Mouse (Mus musculus) limb, embryonic 15.5 days (tissue): Measurements from ENCODE around the gene Srp54a. TPM values are rescaled to one million over a fixed set of nuclear protein-coding genes. Genes with fewer than 3 reads are reported as not detected.
A peak's percentile ranks its signal among the peaks of the same experiment; 100 is the strongest.
"Not testable (repeated sequence)": the region's sequence is repeated elsewhere in the genome, so short reads cannot be mapped to it uniquely, and the experiment has no call there.

ENCODE experiments used
- ATAC-seq: fragments of 200-750 bp; cut with Nextera tagmentation; 2 replicates; pipeline ENCODE4 v1.8.0; 2017; ENCODE audit warnings: low read depth, moderate TSS enrichment; ENCODE audit not compliant: insufficient number of reproducible peaks, low FRiP score, low TSS enrichment
- H3K27ac ChIP-seq: fragments of 300-500 bp; sonication (generic); 2 replicates; pipeline ENCODE4 v1.5.1; 2015; ENCODE audit warnings: moderate library complexity, mild to moderate bottlenecking, inconsistent platforms
- H3K27me3 ChIP-seq: fragments of 300-500 bp; sonication (generic); 2 replicates; pipeline ENCODE4 v1.6.1; 2015; ENCODE audit warnings: inconsistent platforms
- H3K36me3 ChIP-seq: fragments of 300-500 bp; sonication (generic); 2 replicates; pipeline ENCODE4 v1.6.1; 2015; ENCODE audit warnings: inconsistent platforms
- H3K4me1 ChIP-seq: fragments of 300-500 bp; sonication (generic); 2 replicates; pipeline ENCODE4 v1.6.1; 2015; ENCODE audit warnings: inconsistent platforms
- H3K4me2 ChIP-seq: fragments of 300-500 bp; sonication (generic); 2 replicates; pipeline ENCODE4 v1.6.1; 2015; ENCODE audit warnings: mild to moderate bottlenecking, inconsistent platforms
- H3K4me3 ChIP-seq: fragments of 300-500 bp; sonication (generic); 2 replicates; pipeline ENCODE4 v1.5.1; 2015; ENCODE audit warnings: mild to moderate bottlenecking, inconsistent platforms
- H3K9ac ChIP-seq: fragments of 300-500 bp; sonication (generic); 2 replicates; pipeline ENCODE4 v1.6.1; 2015; ENCODE audit warnings: inconsistent platforms
- H3K9me3 ChIP-seq: fragments of 300-500 bp; sonication (generic); 2 replicates; pipeline ENCODE4 v1.6.1; 2016; ENCODE audit warnings: inconsistent platforms
- WGBS: fragments of 180-500 bp; shearing (Covaris S2); methylation state at CpG from one replicate; pipeline ENCODE4 v1.1.7; 2015; 5-methylcytosine and 5-hydroxymethylcytosine counted together
- polyA plus RNA-seq: library from polyadenylated mRNA; unstranded; fragments of >200 nt; fragmentation: Nextera tagmentation; extraction: Ambion mirVana; gene quantifications from 2 replicates; pipeline ENCODE4 v1.2.1, GENCODE M21; 2015

Srp54a gene
- polyA plus RNA-seq, 1 experiment from 2014 or later, result 196 TPM

DNA sequence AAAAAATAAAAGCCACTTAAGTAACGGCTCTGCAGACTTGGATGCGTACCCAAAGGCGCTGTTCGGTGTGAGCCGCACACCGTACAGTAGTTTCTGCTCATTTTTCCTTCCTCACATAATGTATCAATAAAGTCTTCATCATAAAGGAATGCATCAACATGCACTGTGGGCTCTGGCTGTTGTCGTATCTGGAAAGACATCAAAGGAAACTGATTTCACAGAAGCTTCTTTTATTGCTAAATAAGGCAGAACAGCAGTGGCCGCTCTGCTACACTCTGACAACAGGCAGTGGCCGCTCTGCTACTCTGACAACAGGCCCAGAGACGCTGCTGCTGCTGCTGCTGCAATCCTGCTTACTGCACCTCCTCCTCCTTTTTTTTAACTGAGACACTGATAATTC, 19.1 kb upstream of the Srp54a start:
- Histone ChIP-seq H3K9ac (no peak overlapping the region), H3K9me3 (no peaks in the 10 kb centered on the region), H3K4me2 (no peak overlapping the region), H3K4me3 (no peak overlapping the region), H3K36me3 (peaks cover 5% of the 10 kb centered on the region; the same call in 1 of the 2 replicates), H3K27ac (no peak overlapping the region), H3K27me3 (no peaks in the 10 kb centered on the region), H3K4me1 (no peaks in the 10 kb centered on the region; the same call in 1 of the 2 replicates)
- 52% methylated on average over 10 of the region's 10 CpGs for WGBS
- no peak for ATAC-seq

DNA sequence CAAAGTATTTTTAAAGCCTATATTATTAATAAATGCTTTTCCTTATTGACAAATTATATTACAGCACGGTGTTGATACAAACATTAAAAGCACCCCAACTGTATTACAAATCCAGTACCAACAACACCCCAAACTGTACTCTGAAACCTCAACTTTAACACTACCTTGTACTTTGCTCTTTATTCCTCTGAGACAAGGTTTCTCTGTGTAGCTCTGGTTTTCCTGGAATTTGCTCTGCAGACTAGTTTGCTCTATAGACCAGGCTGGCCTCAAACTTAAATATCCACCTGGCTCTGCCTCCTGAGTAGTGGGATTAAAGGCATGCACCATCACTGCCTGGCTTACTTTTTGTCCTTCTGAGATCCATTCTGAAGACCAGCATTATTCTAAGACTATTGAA, 17.9 kb upstream of the Srp54a start:
- Histone ChIP-seq H3K4me3 (no peak overlapping the region), H3K27me3 (no peaks in the 10 kb centered on the region), H3K27ac (no peak overlapping the region), H3K9ac (no peak overlapping the region), H3K9me3 (no peaks in the 10 kb centered on the region), H3K4me1 (no peaks in the 10 kb centered on the region; the same call in 1 of the 2 replicates), H3K4me2 (no peak overlapping the region), H3K36me3 (peaks cover 5% of the 10 kb centered on the region; the same call in 1 of the 2 replicates)
- ATAC-seq, result no peak
- 80% methylated on average over 1 of the region's 1 CpGs for WGBS

DNA sequence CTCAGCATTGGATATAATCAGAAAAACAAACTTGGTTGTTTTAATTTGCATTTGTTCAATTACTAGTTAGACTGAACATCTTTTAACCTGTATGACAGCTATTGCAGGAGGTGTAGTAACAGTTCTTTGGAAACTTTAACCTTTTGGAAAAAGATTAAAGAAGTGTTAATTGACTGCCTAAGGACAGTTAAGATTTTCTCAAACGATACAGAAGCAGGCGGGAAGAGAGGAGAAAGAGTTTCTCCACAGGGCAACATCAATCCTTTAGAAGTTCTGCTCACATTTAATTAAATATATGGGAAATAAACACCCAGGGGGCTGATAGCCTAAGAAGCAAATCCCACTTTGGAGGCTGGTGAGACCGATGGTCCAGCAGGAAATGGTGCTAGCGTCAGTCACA, 7.6 kb upstream of the Srp54a start:
- Histone ChIP-seq H3K4me1 (no peaks in the 10 kb centered on the region), H3K36me3 (no peaks in the 10 kb centered on the region), H3K27ac (no peak overlapping the region), H3K9ac (no peak overlapping the region), H3K27me3 (no peaks in the 10 kb centered on the region), H3K9me3 (no peaks in the 10 kb centered on the region), H3K4me2 (no peak overlapping the region), H3K4me3 (no peak overlapping the region)
- no peak for ATAC-seq
- WGBS, result 31% methylated on average over 4 of the region's 4 CpGs

DNA sequence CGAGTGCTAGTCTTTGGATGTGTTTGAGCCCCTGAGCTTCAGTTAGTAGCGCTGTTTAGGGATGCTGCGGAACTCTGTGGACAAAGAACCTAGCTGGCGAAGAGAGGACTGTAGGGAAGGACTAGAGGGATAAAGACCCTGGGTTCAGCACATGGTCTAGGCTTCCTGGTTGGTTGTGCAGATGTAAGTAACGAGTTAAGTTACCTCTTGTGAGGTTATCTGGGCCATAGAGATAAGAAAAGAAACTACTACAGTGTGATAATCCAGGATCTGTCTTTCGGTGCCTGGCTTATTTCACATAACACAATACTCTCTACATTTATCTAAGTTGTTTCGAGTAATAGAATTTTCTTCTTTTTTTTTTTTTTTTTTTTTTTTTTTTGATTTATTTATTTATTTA, 6.4 kb upstream of the Srp54a start:
- no peak for ATAC-seq
- Histone ChIP-seq H3K4me1 (no peaks in the 10 kb centered on the region), H3K9ac (no peak overlapping the region), H3K9me3 (no peaks in the 10 kb centered on the region), H3K27me3 (no peaks in the 10 kb centered on the region), H3K27ac (no peak overlapping the region), H3K4me3 (no peak overlapping the region), H3K36me3 (no peaks in the 10 kb centered on the region), H3K4me2 (no peak overlapping the region)
- WGBS, result 95% methylated on average over 7 of the region's 7 CpGs

DNA sequence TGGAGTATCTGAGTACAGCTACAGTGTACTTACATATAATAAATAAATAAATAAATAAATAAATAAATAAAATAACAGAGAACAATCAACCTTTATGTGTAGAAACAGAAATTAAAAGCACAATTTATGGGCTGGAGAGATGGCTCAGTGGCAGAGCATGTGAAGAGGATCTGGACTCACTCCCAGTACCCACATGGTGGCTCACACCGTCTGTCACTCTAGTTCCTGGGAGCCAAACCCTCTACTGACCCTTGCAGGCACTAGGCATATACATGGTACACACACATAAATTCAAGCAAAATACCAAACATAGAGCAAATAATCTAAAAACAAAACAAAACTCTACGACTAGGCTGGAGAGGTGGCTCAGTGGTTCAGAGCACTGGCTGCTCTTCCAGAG, 4.8 kb upstream of the Srp54a start:
- no peak overlapping the region for H3K9ac ChIP-seq
- no peak for ATAC-seq
- no peaks in the 10 kb centered on the region for H3K9me3 ChIP-seq
- no peaks in the 10 kb centered on the region for H3K27me3 ChIP-seq
- H3K4me1 ChIP-seq, result no peaks in the 10 kb centered on the region
- 95% methylated on average over 2 of the region's 2 CpGs for WGBS
- H3K4me2 ChIP-seq, result no peak overlapping the region
- no peak overlapping the region for H3K4me3 ChIP-seq
- no peak overlapping the region for H3K27ac ChIP-seq
- no peaks in the 10 kb centered on the region for H3K36me3 ChIP-seq

DNA sequence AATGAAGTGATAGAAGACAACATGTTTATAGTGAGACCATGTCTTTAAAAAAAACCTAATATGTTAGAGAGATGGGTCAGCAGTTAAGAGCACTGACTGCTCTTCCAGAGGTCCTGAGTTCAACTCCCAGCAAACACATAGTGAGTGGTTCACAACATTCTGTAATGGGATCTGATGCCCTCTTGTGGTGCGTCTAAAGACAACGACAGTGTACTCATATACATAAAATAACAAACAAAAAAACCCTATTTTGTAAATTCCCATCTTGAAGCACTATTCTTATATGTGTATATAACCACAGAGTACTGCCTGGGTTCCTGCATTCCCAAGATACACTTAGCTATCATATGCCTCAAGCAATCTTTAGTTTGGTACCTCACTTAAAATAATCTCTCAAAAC, 1.4 kb upstream of the Srp54a start:
- not testable (repeated sequence) for H3K9ac ChIP-seq, H3K27me3 ChIP-seq, ATAC-seq, H3K36me3 ChIP-seq, H3K9me3 ChIP-seq, H3K4me3 ChIP-seq, H3K27ac ChIP-seq, H3K4me2 ChIP-seq, H3K4me1 ChIP-seq
- 46% methylated on average over 2 of the region's 2 CpGs for WGBS

DNA sequence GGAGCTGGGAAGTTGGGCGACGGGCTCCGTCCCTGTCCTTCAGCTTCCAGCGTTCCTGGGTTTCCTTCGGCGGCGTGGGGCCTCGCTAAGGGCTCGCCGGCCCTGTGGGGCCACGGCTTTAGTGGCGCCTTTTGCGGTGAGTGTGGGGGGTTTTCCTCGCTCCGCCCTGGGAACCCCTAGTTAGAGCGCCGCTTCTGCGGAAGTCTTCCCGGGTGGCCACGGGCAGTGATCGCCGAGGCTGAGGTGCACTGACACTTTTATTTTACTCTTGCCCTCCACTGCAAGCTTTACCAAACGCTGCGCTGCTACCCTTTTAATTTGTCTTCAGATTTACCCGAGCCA, 510 bp downstream of the Srp54a start:
- under 1% methylated on average over 25 of the region's 25 CpGs for WGBS
- ATAC-seq, result peak; percentile 55
- H3K4me1 ChIP-seq, H3K9me3 ChIP-seq, H3K27me3 ChIP-seq, H3K36me3 ChIP-seq: not testable (repeated sequence)
- Histone ChIP-seq H3K9ac (peak overlapping the region; percentile 82), H3K27ac (peak overlapping the region; percentile 92), H3K4me3 (peak overlapping the region; percentile 70), H3K4me2 (peak overlapping the region; percentile 36)

DNA sequence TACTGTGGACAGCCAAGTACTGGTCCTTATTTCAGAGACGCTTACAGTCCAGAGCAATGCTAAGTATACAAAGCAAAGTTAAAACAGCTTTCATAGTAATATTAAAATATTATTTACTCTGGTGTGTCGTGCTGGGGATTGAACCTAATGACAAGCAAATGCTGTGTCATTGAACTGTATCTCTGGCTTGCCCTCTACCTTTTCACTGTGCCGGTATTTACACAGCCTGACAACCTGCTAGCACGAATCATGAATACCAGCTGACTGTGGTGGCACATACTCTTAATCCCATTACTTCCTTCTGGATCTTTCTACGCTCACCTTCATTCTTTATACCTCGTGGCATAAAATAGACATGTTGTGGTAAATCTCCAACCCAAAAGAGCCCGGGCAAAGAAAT, 12.1 kb downstream of the Srp54a start:
- not testable (repeated sequence) for H3K4me2 ChIP-seq, H3K4me1 ChIP-seq, H3K4me3 ChIP-seq, H3K27ac ChIP-seq, H3K9ac ChIP-seq, ATAC-seq, H3K36me3 ChIP-seq, H3K27me3 ChIP-seq, H3K9me3 ChIP-seq
- WGBS, result 94% methylated on average over 2 of the region's 7 CpGs

DNA sequence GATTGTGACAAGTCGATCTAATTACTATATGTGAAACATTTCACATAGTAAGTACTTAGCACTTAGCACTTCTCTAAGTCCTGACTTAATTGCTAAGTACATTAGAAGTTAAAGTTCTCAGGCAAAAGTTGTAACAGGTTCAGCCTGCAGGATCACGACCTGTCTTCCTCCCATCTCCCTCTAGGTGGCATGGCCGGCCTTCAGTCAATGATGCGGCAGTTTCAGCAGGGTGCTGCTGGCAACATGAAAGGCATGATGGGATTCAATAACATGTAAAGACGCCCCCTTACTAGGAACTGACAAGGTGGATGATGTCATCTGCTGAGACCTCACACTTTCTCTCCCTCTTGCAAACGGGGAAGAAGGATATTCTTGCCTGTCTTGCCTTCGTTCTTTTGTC, 32.6 kb downstream of the Srp54a start:
- not testable (repeated sequence) for H3K36me3 ChIP-seq, H3K9me3 ChIP-seq, H3K4me2 ChIP-seq, H3K27me3 ChIP-seq, ATAC-seq, H3K4me1 ChIP-seq, H3K27ac ChIP-seq, H3K9ac ChIP-seq, H3K4me3 ChIP-seq
- WGBS, result no CpG with 5 or more reads among the region's 7 CpGs

DNA sequence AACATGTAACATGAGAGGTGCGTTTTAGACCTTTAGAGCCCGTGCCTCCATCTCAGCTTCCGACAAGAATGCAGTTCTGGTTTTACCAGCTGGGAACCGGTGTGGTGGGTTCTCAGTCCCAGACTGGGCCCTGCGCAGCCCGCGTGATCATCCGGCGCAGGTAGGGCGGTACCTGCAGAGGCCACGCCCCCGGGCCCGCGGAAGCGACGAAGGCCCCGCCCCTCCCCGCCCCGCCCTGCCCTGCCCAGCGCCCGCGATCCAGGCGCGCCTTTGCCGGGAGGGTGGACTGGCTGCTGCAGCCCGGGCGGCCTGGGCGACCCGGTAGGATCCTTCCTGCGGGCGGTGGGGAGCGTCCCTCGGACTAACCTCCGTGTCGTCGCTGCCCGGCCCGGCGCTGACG, 44.2 kb downstream of the Srp54a start, which contains the start of gene Fam177a:
Gene Fam177a (plus strand): TSS at position 228 of the 400 bp plus-strand sequence.
- H3K4me1 ChIP-seq, H3K27ac ChIP-seq, H3K4me3 ChIP-seq, H3K9ac ChIP-seq, H3K9me3 ChIP-seq, H3K4me2 ChIP-seq, H3K36me3 ChIP-seq, H3K27me3 ChIP-seq: not testable (repeated sequence)
- ATAC-seq, result peak; percentile 93
- WGBS, result no CpG with 5 or more reads among the region's 40 CpGs

DNA sequence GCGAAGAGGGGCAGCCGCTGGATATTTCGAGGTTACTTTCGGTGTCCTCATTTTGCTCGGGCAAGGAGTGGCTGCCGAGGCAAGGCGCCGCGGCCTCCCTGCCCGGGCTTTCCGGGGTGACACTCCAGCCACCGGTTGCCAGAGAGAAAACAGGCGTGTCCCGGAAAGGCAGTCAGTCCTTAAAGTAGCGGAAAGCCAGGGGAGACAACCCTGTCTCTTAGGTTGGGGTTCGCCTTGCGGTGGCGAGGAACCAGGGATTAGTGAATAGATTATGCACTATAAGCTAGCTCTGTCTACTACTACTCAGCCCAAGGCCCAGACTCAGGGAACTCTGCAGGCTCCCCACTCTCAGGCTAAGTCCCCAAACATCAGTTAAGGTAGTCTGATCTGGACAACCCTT, 44.7 kb downstream of the Srp54a start:
- not testable (repeated sequence) for H3K27ac ChIP-seq, H3K4me2 ChIP-seq, H3K4me3 ChIP-seq, H3K9me3 ChIP-seq, H3K9ac ChIP-seq, H3K4me1 ChIP-seq, H3K27me3 ChIP-seq, H3K36me3 ChIP-seq
- WGBS, result no CpG with 5 or more reads among the region's 18 CpGs
- ATAC-seq, result peak; percentile 37; the same call in 1 of the 2 replicates

DNA sequence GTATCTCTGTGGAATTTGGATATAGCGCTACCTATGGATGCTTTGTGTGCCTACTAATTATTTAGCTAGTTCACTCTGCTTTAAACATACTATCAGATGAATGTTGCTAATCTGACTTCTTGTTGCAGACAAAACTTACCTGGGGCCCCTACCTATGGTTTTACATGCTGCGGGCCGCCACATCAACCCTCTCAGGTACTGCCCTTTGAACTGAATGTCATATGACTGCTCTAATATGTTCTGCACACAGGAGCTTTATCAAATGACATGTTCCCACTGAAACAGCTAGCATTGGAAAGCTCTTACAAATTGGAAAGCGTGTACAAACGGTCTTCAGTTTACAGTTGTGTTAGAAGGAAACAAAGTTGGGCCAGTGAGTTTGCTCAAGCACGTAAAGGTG, 55.5 kb downstream of the Srp54a start:
- not testable (repeated sequence) for H3K4me2 ChIP-seq, H3K9ac ChIP-seq, ATAC-seq, H3K4me3 ChIP-seq, H3K9me3 ChIP-seq, H3K27me3 ChIP-seq, H3K27ac ChIP-seq, H3K4me1 ChIP-seq, H3K36me3 ChIP-seq
- WGBS, result no CpG with 5 or more reads among the region's 6 CpGs

DNA sequence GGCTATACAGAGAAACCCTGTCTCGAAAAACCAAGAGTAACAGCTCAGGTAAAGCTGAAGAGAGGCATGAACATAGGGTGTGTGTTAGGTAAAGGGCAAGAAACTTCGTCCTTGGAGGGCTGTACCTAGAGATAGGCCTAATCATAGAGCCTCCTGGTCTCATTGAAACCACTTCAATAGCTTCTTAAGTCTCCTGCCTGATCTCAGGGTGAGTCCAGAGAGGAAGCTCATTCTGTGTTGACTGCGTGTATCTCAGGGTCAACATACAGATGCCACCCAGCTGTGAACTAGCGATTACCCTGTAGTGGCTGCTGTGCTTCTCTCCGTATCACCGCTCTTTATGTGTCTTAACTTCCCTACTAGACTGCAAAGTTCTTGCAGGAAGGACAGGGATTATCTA, 57.8 kb downstream of the Srp54a start:
- H3K4me2 ChIP-seq, H3K27me3 ChIP-seq, H3K4me1 ChIP-seq, H3K9me3 ChIP-seq, ATAC-seq, H3K27ac ChIP-seq, H3K9ac ChIP-seq, H3K4me3 ChIP-seq, H3K36me3 ChIP-seq: not testable (repeated sequence)
- no CpG with 5 or more reads among the region's 6 CpGs for WGBS
